Mouse (Mus musculus) brain, embryonic 14.5 days (tissue): Measurements from ENCODE around the gene Cdc25b.

ENCODE experiments used
- CTCF ChIP-seq: fragments of 200-500 bp; IDR thresholded peaks from 2 replicates; pipeline ENCODE4 v1.5.1; 2012; ENCODE audit warnings: inconsistent platforms, mild to moderate bottlenecking, moderate library complexity, borderline replicate concordance; ENCODE audit not compliant: insufficient read depth, insufficient read length; ENCODE audit errors: extremely low read depth
- POLR2A ChIP-seq: fragments of 200-500 bp; IDR thresholded peaks from 2 replicates; pipeline ENCODE4 v1.6.1; 2012; ENCODE audit warnings: mild to moderate bottlenecking, inconsistent platforms, borderline replicate concordance; ENCODE audit not compliant: poor library complexity, insufficient read depth, insufficient read length, severe bottlenecking; ENCODE audit errors: extremely low read depth

- TF ChIP-seq CTCF (no peak), POLR2A (no peak)
Measured at GRCm38 (mm10) chr2:131140533-131140905, 46.2 kb upstream of the Cdc25b start.
